Mouse (Mus musculus): ENCODE results near the gene Abhd16b. TPM values are rescaled to one million over a fixed set of nuclear protein-coding genes. Genes with fewer than 3 reads are reported as not detected.

Gene Abhd16b
- total and polyA plus RNA-seq, 2 experiments from 2014 or later = not detected

- 80% methylated on average over 6 of the region's 6 CpGs for WGBS
- Histone ChIP-seq H3K4me1 (ENCODE audit: control insufficient read depth, insufficient read depth) (peaks cover 8% of the 10 kb centered on the region; the same call in 1 of the 2 replicates), H3K9me3 (replicated peaks; ENCODE audit: control insufficient read depth, low read length) (no peaks in the 10 kb centered on the region), H3K4me2 (ENCODE audit: low read depth, low read length) (no peak overlapping the region), H3K27ac (ENCODE audit: low read depth) (no peak overlapping the region), H3K4me3 (ENCODE audit: low read depth, low read length) (no peak overlapping the region), H3K36me3 (replicated peaks; ENCODE audit: control insufficient read depth, insufficient read depth, low read length) (peaks cover 12% of the 10 kb centered on the region), H3K9ac (replicated peaks; ENCODE audit: low read depth, low read length) (no peak overlapping the region), H3K27me3 (ENCODE audit: control insufficient read depth, insufficient read depth, low read length) (no peaks in the 10 kb centered on the region)
- no peak for ATAC-seq (ENCODE audit: insufficient read depth, low read depth)
- TF ChIP-seq EP300 (IDR thresholded peaks at IDR 0.05; ENCODE audit: low read depth) = no peak
- TF ChIP-seq CTCF (IDR thresholded peaks at IDR 0.05; ENCODE audit: low read depth) = no peak
- no peak for DNase-seq (ENCODE audit: low spot score)
Observed at GRCm38 (mm10) chr2:181541761-181542380, 48.9 kb downstream of the Abhd16b start.

Other genes with a start within 250 kb of the Abhd16b start
- 13.4 and 13.5 TPM in 2 replicates for gene Gmeb2, start 205.2 kb upstream of the Abhd16b start, total RNA-seq (2014; rRNA removed; ENCODE audit: low replicate concordance)
- gene Gmeb2, start 205.2 kb upstream of the Abhd16b start, polyA plus RNA-seq (2015; fragmentation: Nextera tagmentation; extraction: Ambion mirVana) = 4.5 and 4.6 TPM in 2 replicates
- gene Stmn3, start 178.7 kb upstream of the Abhd16b start, total RNA-seq (2014; rRNA removed; ENCODE audit: low replicate concordance) = 0.31 and 2.0 TPM in 2 replicates
- 0.16 and 0.78 TPM in 2 replicates for gene Stmn3, start 178.7 kb upstream of the Abhd16b start, polyA plus RNA-seq (2015; fragmentation: Nextera tagmentation; extraction: Ambion mirVana)
- 27.4 and 53.1 TPM in 2 replicates for gene Rtel1, start 173.5 kb upstream of the Abhd16b start, total RNA-seq (2014; rRNA removed; ENCODE audit: low replicate concordance)
- gene Rtel1, start 173.5 kb upstream of the Abhd16b start, polyA plus RNA-seq (2015; fragmentation: Nextera tagmentation; extraction: Ambion mirVana) = 7.6 and 10.0 TPM in 2 replicates
- gene Zgpat, start 128.3 kb upstream of the Abhd16b start, total RNA-seq (2014; rRNA removed; ENCODE audit: low replicate concordance) = 26.0 and 38.4 TPM in 2 replicates
- gene Zgpat, start 128.3 kb upstream of the Abhd16b start, polyA plus RNA-seq (2015; fragmentation: Nextera tagmentation; extraction: Ambion mirVana) = 18.7 and 19.2 TPM in 2 replicates
- 11.4 and 17.9 TPM in 2 replicates for gene Arfrp1, start 127.8 kb upstream of the Abhd16b start, total RNA-seq (2014; rRNA removed; ENCODE audit: low replicate concordance)
- gene Arfrp1, start 127.8 kb upstream of the Abhd16b start, polyA plus RNA-seq (2015; fragmentation: Nextera tagmentation; extraction: Ambion mirVana) = 54.8 and 59.4 TPM in 2 replicates
- gene Lime1, start 113.1 kb upstream of the Abhd16b start, total RNA-seq (2014; rRNA removed; ENCODE audit: low replicate concordance) = 11.1 and 21.1 TPM in 2 replicates
- 5.9 and 7.6 TPM in 2 replicates for gene Lime1, start 113.1 kb upstream of the Abhd16b start, polyA plus RNA-seq (2015; fragmentation: Nextera tagmentation; extraction: Ambion mirVana)
- gene Zbtb46, start 33.8 kb upstream of the Abhd16b start, total RNA-seq (2014; rRNA removed; ENCODE audit: low replicate concordance) = 13.3 and 18.4 TPM in 2 replicates
- gene Zbtb46, start 33.8 kb upstream of the Abhd16b start, polyA plus RNA-seq (2015; fragmentation: Nextera tagmentation; extraction: Ambion mirVana) = 6.7 and 7.5 TPM in 2 replicates
- gene Tpd52l2, start 3.9 kb downstream of the Abhd16b start, total RNA-seq (2014; rRNA removed; ENCODE audit: low replicate concordance) = 58.2 and 82.3 TPM in 2 replicates
- 101 and 103 TPM in 2 replicates for gene Tpd52l2, start 3.9 kb downstream of the Abhd16b start, polyA plus RNA-seq (2015; fragmentation: Nextera tagmentation; extraction: Ambion mirVana)
- gene Dnajc5, start 27.3 kb downstream of the Abhd16b start, total RNA-seq (2014; rRNA removed; ENCODE audit: low replicate concordance) = 146 and 190 TPM in 2 replicates
- gene Dnajc5, start 27.3 kb downstream of the Abhd16b start, polyA plus RNA-seq (2015; fragmentation: Nextera tagmentation; extraction: Ambion mirVana) = 60.0 and 72.6 TPM in 2 replicates
- gene Uckl1, start 91.7 kb downstream of the Abhd16b start, total RNA-seq (2014; rRNA removed; ENCODE audit: low replicate concordance) = 80.0 and 156 TPM in 2 replicates
- 59.3 and 61.5 TPM in 2 replicates for gene Uckl1, start 91.7 kb downstream of the Abhd16b start, polyA plus RNA-seq (2015; fragmentation: Nextera tagmentation; extraction: Ambion mirVana)
- 18.5 and 23.4 TPM in 2 replicates for gene Prpf6, start 98.7 kb downstream of the Abhd16b start, total RNA-seq (2014; rRNA removed; ENCODE audit: low replicate concordance)
- 30.7 and 31.8 TPM in 2 replicates for gene Prpf6, start 98.7 kb downstream of the Abhd16b start, polyA plus RNA-seq (2015; fragmentation: Nextera tagmentation; extraction: Ambion mirVana)
- gene Zfp512b, start 99.6 kb downstream of the Abhd16b start, total RNA-seq (2014; rRNA removed; ENCODE audit: low replicate concordance) = 14.5 and 17.6 TPM in 2 replicates
- 13.3 and 16.2 TPM in 2 replicates for gene Zfp512b, start 99.6 kb downstream of the Abhd16b start, polyA plus RNA-seq (2015; fragmentation: Nextera tagmentation; extraction: Ambion mirVana)
- gene Samd10, start 106.0 kb downstream of the Abhd16b start, total RNA-seq (2014; rRNA removed; ENCODE audit: low replicate concordance) = 3.6 and 8.0 TPM in 2 replicates
- gene Samd10, start 106.0 kb downstream of the Abhd16b start, polyA plus RNA-seq (2015; fragmentation: Nextera tagmentation; extraction: Ambion mirVana) = 6.9 and 7.7 TPM in 2 replicates
- not detected in 2 replicates for gene Gm29797, start 163.8 kb downstream of the Abhd16b start, total RNA-seq (2014; rRNA removed; ENCODE audit: low replicate concordance)
- gene Gm29797, start 163.8 kb downstream of the Abhd16b start, polyA plus RNA-seq (2015; fragmentation: Nextera tagmentation; extraction: Ambion mirVana) = not detected in 2 replicates
- 31.8 and 69.4 TPM in 2 replicates for gene Sox18, start 178.4 kb downstream of the Abhd16b start, total RNA-seq (2014; rRNA removed; ENCODE audit: low replicate concordance)
- 53.1 and 54.5 TPM in 2 replicates for gene Sox18, start 178.4 kb downstream of the Abhd16b start, polyA plus RNA-seq (2015; fragmentation: Nextera tagmentation; extraction: Ambion mirVana)
- gene Tcea2, start 187.1 kb downstream of the Abhd16b start, total RNA-seq (2014; rRNA removed; ENCODE audit: low replicate concordance) = 19.6 and 21.9 TPM in 2 replicates
- gene Tcea2, start 187.1 kb downstream of the Abhd16b start, polyA plus RNA-seq (2015; fragmentation: Nextera tagmentation; extraction: Ambion mirVana) = 15.2 and 16.2 TPM in 2 replicates
- gene Rgs19, start 200.8 kb downstream of the Abhd16b start, total RNA-seq (2014; rRNA removed; ENCODE audit: low replicate concordance) = 12.4 and 72.1 TPM in 2 replicates
- gene Rgs19, start 200.8 kb downstream of the Abhd16b start, polyA plus RNA-seq (2015; fragmentation: Nextera tagmentation; extraction: Ambion mirVana) = 13.2 and 16.4 TPM in 2 replicates
- gene Lkaaear1, start 205.2 kb downstream of the Abhd16b start, total RNA-seq (2014; rRNA removed; ENCODE audit: low replicate concordance) = not detected in 2 replicates
- gene Lkaaear1, start 205.2 kb downstream of the Abhd16b start, polyA plus RNA-seq (2015; fragmentation: Nextera tagmentation; extraction: Ambion mirVana) = not detected in 2 replicates
- gene Oprl1, start 221.8 kb downstream of the Abhd16b start, total RNA-seq (2014; rRNA removed; ENCODE audit: low replicate concordance) = 0.77 and 8.1 TPM in 2 replicates
- 0.19 and 0.36 TPM in 2 replicates for gene Oprl1, start 221.8 kb downstream of the Abhd16b start, polyA plus RNA-seq (2015; fragmentation: Nextera tagmentation; extraction: Ambion mirVana)

Data from heart, postnatal 0 days (tissue).